Mouse (Mus musculus): ENCODE measurements around the gene Actr2. TPM values are rescaled to one million over a fixed set of nuclear protein-coding genes. Genes with fewer than 3 reads are reported as not detected.

The Actr2 gene
- polyA plus RNA-seq, 2 experiments = 62.6 to 64.4 TPM

- Histone ChIP-seq H3K36me3 (ENCODE audit: control insufficient read depth, insufficient read depth, low read length) (peaks cover 14% of the 10 kb centered on the region), H3K27me3 (ENCODE audit: control insufficient read depth, insufficient read depth, low read length) (no peaks in the 10 kb centered on the region), H3K4me3 (replicated peaks; ENCODE audit: low read length) (no peak overlapping the region), H3K9me3 (ENCODE audit: control insufficient read depth, low read length) (no peaks in the 10 kb centered on the region), H3K4me2 (replicated peaks; ENCODE audit: low read depth, low read length, severe bottlenecking) (no peak overlapping the region), H3K4me1 (ENCODE audit: control insufficient read depth, insufficient read depth, low read length) (no peaks in the 10 kb centered on the region), H3K9ac (ENCODE audit: low read depth, low read length, severe bottlenecking) (no peak overlapping the region), H3K27ac (replicated peaks; ENCODE audit: low read depth, low read length) (no peak overlapping the region)
- TF ChIP-seq POLR2A (IDR thresholded peaks at IDR 0.05; ENCODE audit: borderline replicate concordance, extremely low read depth, insufficient read depth, insufficient read length) = no peak
- ATAC-seq (ENCODE audit: low FRiP score, low read depth) = peak; percentile 57; the same call in 1 of the 2 replicates
- WGBS = 58% methylated on average over 13 of the region's 13 CpGs
- no peak for DNase-seq (ENCODE audit: low spot score)
These were observed 59.7 kb downstream of the Actr2 start for GRCm38 (mm10) chr11:20052814-20053536.

- H3K9me3 ChIP-seq (ENCODE audit: control insufficient read depth, low read length) = no peaks in the 10 kb centered on the region
- no peaks in the 10 kb centered on the region for H3K27me3 ChIP-seq (ENCODE audit: control insufficient read depth, insufficient read depth, low read length)
- no peak overlapping the region for H3K4me3 ChIP-seq (replicated peaks; ENCODE audit: low read length)
- no peaks in the 10 kb centered on the region for H3K36me3 ChIP-seq (ENCODE audit: control insufficient read depth, insufficient read depth, low read length)
- no peak for TF ChIP-seq POLR2A (IDR thresholded peaks at IDR 0.05; ENCODE audit: borderline replicate concordance, extremely low read depth, insufficient read depth, insufficient read length)
- no peak overlapping the region for H3K27ac ChIP-seq (replicated peaks; ENCODE audit: low read depth, low read length)
- no peak overlapping the region for H3K4me2 ChIP-seq (replicated peaks; ENCODE audit: low read depth, low read length, severe bottlenecking)
- H3K4me1 ChIP-seq (ENCODE audit: control insufficient read depth, insufficient read depth, low read length) = peaks cover 13% of the 10 kb centered on the region
- no peak for ATAC-seq (ENCODE audit: low FRiP score, low read depth)
- no peak overlapping the region for H3K9ac ChIP-seq (ENCODE audit: low read depth, low read length, severe bottlenecking)
- 72% methylated on average over 3 of the region's 3 CpGs for WGBS
- no peak for DNase-seq (ENCODE audit: low spot score)
These were observed 67.1 kb downstream of the Actr2 start for GRCm38 (mm10) chr11:20045586-20045985.

GRCm38 (mm10) chr11:20043256-20043655 lies 69.5 kb downstream of the Actr2 start:
- TF ChIP-seq POLR2A (IDR thresholded peaks at IDR 0.05; ENCODE audit: borderline replicate concordance, extremely low read depth, insufficient read depth, insufficient read length) = no peak
- WGBS = 84% methylated on average over 4 of the region's 4 CpGs

GRCm38 (mm10) chr11:20042106-20042505 lies 70.6 kb downstream of the Actr2 start:
- Histone ChIP-seq H3K4me1 (ENCODE audit: control insufficient read depth, insufficient read depth, low read length) (peaks cover 31% of the 10 kb centered on the region), H3K27me3 (ENCODE audit: control insufficient read depth, insufficient read depth, low read length) (no peaks in the 10 kb centered on the region), H3K9me3 (ENCODE audit: control insufficient read depth, low read length) (no peaks in the 10 kb centered on the region), H3K27ac (replicated peaks; ENCODE audit: low read depth, low read length) (no peak overlapping the region), H3K4me2 (replicated peaks; ENCODE audit: low read depth, low read length, severe bottlenecking) (no peak overlapping the region), H3K4me3 (replicated peaks; ENCODE audit: low read length) (no peak overlapping the region), H3K36me3 (ENCODE audit: control insufficient read depth, insufficient read depth, low read length) (no peaks in the 10 kb centered on the region), H3K9ac (ENCODE audit: low read depth, low read length, severe bottlenecking) (no peak overlapping the region)
- DNase-seq (ENCODE audit: low spot score) = no peak
- 29% methylated on average over 4 of the region's 4 CpGs for WGBS
- ATAC-seq (ENCODE audit: low FRiP score, low read depth) = no peak
- TF ChIP-seq POLR2A (IDR thresholded peaks at IDR 0.05; ENCODE audit: borderline replicate concordance, extremely low read depth, insufficient read depth, insufficient read length) = no peak

More at GRCm38 (mm10) chr11:20043256-20043655, 69.5 kb downstream of the Actr2 start:
- no peak overlapping the region for H3K9ac ChIP-seq (ENCODE audit: low read depth, low read length, severe bottlenecking)
- H3K4me2 ChIP-seq (replicated peaks; ENCODE audit: low read depth, low read length, severe bottlenecking) = no peak overlapping the region
- no peak overlapping the region for H3K27ac ChIP-seq (replicated peaks; ENCODE audit: low read depth, low read length)
- no peaks in the 10 kb centered on the region for H3K36me3 ChIP-seq (ENCODE audit: control insufficient read depth, insufficient read depth, low read length)
- no peaks in the 10 kb centered on the region for H3K27me3 ChIP-seq (ENCODE audit: control insufficient read depth, insufficient read depth, low read length)
- DNase-seq (ENCODE audit: low spot score) (no peak), ATAC-seq (ENCODE audit: low FRiP score, low read depth) (no peak)
- H3K9me3 ChIP-seq (ENCODE audit: control insufficient read depth, low read length) = no peaks in the 10 kb centered on the region
- no peak overlapping the region for H3K4me3 ChIP-seq (replicated peaks; ENCODE audit: low read length)
- peaks cover 30% of the 10 kb centered on the region for H3K4me1 ChIP-seq (ENCODE audit: control insufficient read depth, insufficient read depth, low read length)

GRCm38 (mm10) chr11:20041164-20041920 lies 71.4 kb downstream of the Actr2 start:
- Histone ChIP-seq H3K4me2 (replicated peaks; ENCODE audit: low read depth, low read length, severe bottlenecking) (no peak overlapping the region), H3K27me3 (ENCODE audit: control insufficient read depth, insufficient read depth, low read length) (no peaks in the 10 kb centered on the region), H3K4me1 (ENCODE audit: control insufficient read depth, insufficient read depth, low read length) (peaks cover 31% of the 10 kb centered on the region), H3K36me3 (ENCODE audit: control insufficient read depth, insufficient read depth, low read length) (no peaks in the 10 kb centered on the region), H3K9me3 (ENCODE audit: control insufficient read depth, low read length) (no peaks in the 10 kb centered on the region), H3K4me3 (replicated peaks; ENCODE audit: low read length) (no peak overlapping the region), H3K27ac (replicated peaks; ENCODE audit: low read depth, low read length) (peak overlapping the region; percentile 52; the same call in 1 of the 2 replicates), H3K9ac (ENCODE audit: low read depth, low read length, severe bottlenecking) (no peak overlapping the region)
- 12% methylated on average over 6 of the region's 6 CpGs for WGBS
- TF ChIP-seq POLR2A (IDR thresholded peaks at IDR 0.05; ENCODE audit: borderline replicate concordance, extremely low read depth, insufficient read depth, insufficient read length) = no peak
- ATAC-seq (ENCODE audit: low FRiP score, low read depth) (peak; percentile 25; the same call in 1 of the 2 replicates), DNase-seq (ENCODE audit: low spot score) (no peak)

All from limb, embryonic 14.5 days (tissue).